Mouse (Mus musculus) embryonic facial prominence, embryonic 13.5 days (tissue): ENCODE data around the gene Med16. TPM values are rescaled to one million over a fixed set of nuclear protein-coding genes. Genes with fewer than 3 reads are reported as not detected.

Experiments used
- ATAC-seq: fragments of 200-750 bp; cut with Nextera tagmentation; 2 replicates; pipeline ENCODE4 v1.8.0; 2017; ENCODE audit warnings: low read depth; ENCODE audit not compliant: insufficient number of reproducible peaks, insufficient read depth, low FRiP score, low TSS enrichment
- H3K27ac ChIP-seq: fragments of 300-500 bp; sonication (generic); 2 replicates; pipeline ENCODE4 v1.5.1; 2015; ENCODE audit warnings: moderate library complexity, mild to moderate bottlenecking, inconsistent platforms
- H3K27me3 ChIP-seq: fragments of 300-500 bp; sonication (generic); 2 replicates; pipeline ENCODE4 v1.6.1; 2015; ENCODE audit warnings: mild to moderate bottlenecking, inconsistent platforms
- H3K36me3 ChIP-seq: fragments of 300-500 bp; sonication (generic); 2 replicates; pipeline ENCODE4 v1.6.1; 2015; ENCODE audit warnings: mild to moderate bottlenecking, inconsistent platforms
- H3K4me1 ChIP-seq: fragments of 300-500 bp; sonication (generic); 2 replicates; pipeline ENCODE4 v1.6.1; 2015; ENCODE audit warnings: inconsistent platforms
- H3K4me2 ChIP-seq: fragments of 300-500 bp; sonication (generic); 2 replicates; pipeline ENCODE4 v1.6.1; 2015; ENCODE audit warnings: moderate library complexity, mild to moderate bottlenecking, inconsistent platforms
- H3K4me3 ChIP-seq: fragments of 300-500 bp; sonication (generic); 2 replicates; pipeline ENCODE4 v1.5.1; 2015; ENCODE audit warnings: mild to moderate bottlenecking, inconsistent platforms
- H3K9ac ChIP-seq: fragments of 300-500 bp; sonication (generic); 2 replicates; pipeline ENCODE4 v1.6.1; 2015; ENCODE audit warnings: mild to moderate bottlenecking, inconsistent platforms
- H3K9me3 ChIP-seq: fragments of 300-500 bp; sonication (generic); 2 replicates; pipeline ENCODE4 v1.6.1; 2016; ENCODE audit warnings: inconsistent platforms
- WGBS: fragments of 180-500 bp; shearing (Covaris S2); methylation state at CpG from one replicate; pipeline ENCODE4 v1.1.7; 2015; ENCODE audit warnings: mixed read lengths; 5-methylcytosine and 5-hydroxymethylcytosine counted together
- polyA plus RNA-seq: library from polyadenylated mRNA; unstranded; fragments of >200 nt; fragmentation: Nextera tagmentation; extraction: Ambion mirVana; gene quantifications from 2 replicates; pipeline ENCODE4 v1.2.1, GENCODE M21; 2015

Med16 gene
- polyA plus RNA-seq, 1 experiment from 2014 or later, result 49.3 TPM

DNA sequence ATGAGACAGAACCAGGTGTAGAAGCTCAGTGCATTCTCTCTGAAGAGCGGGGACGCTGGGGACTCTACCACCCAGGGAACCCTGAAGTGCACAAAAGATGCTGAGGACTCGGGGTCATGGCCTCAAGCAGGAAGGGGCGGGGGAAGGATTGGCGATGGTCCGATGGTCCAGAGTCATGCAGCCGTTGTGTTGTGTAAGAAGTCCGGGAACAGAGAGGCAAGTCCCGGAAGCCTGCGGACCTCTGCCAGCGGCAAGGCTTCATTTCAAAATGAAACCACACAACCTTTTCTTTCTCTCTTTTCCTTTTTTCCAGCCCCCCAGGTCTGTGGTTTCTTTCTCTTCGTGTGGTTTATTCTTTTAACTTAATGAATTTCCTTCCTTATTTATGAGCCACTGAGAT is 31.0 kb downstream of the Med16 start:
- H3K9me3 ChIP-seq, result no peaks in the 10 kb centered on the region
- no peak overlapping the region for H3K4me2 ChIP-seq
- H3K27ac ChIP-seq, result no peak overlapping the region
- WGBS, result 37% methylated on average over 12 of the region's 12 CpGs
- H3K36me3 ChIP-seq, result no peaks in the 10 kb centered on the region
- peaks cover 8% of the 10 kb centered on the region for H3K27me3 ChIP-seq
- ATAC-seq, result no peak
- no peak overlapping the region for H3K9ac ChIP-seq
- no peak overlapping the region for H3K4me3 ChIP-seq
- H3K4me1 ChIP-seq, result peaks cover 35% of the 10 kb centered on the region

DNA sequence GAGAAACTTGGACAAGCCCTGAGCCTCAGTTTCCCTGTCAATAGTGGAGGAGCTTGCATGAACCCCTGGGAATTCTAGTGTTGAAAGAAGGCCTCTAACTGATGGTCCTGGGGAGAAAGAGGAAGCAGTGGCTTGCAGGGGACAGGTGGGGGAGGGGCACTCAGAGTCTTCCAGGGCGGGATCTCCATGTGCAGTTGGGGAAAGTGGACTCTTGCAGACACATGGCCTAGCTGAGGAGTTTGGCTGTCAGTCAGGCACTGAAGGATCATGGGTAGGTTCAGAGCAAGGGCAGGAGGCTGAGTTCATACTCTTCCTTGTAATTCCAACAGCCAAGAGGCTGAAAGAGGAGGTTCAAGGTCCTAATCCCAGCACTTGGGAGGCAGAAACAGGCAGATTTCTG is 31.5 kb downstream of the Med16 start:
- peaks cover 33% of the 10 kb centered on the region for H3K4me1 ChIP-seq
- H3K4me2 ChIP-seq, result no peak overlapping the region
- H3K4me3 ChIP-seq, result no peak overlapping the region
- H3K9me3 ChIP-seq, result no peaks in the 10 kb centered on the region
- no peak overlapping the region for H3K27ac ChIP-seq
- H3K9ac ChIP-seq, result no peak overlapping the region
- no peaks in the 10 kb centered on the region for H3K36me3 ChIP-seq
- WGBS, result 43% methylated on average over 1 of the region's 1 CpGs
- no peak for ATAC-seq
- H3K27me3 ChIP-seq, result peaks cover 2% of the 10 kb centered on the region

GRCm38 (mm10) chr10:79874290-79874862 is 34.3 kb downstream of the Med16 start, which contains the start of the genes Prtn3 and Plppr3:
Gene Prtn3 (plus strand): TSS chr10:79874476.
Gene Plppr3 (minus strand): TSS chr10:79874634.
- H3K4me3 ChIP-seq, result peak within 1 kb of the TSS; percentile 79
- under 1% methylated on average over 44 of the region's 57 CpGs for WGBS
- no peaks in the 10 kb centered on the region for H3K9me3 ChIP-seq
- H3K4me2 ChIP-seq, result peak within 1 kb of the TSS; percentile 75
- H3K27me3 ChIP-seq, result no peaks in the 10 kb centered on the region
- ATAC-seq, result peak; percentile 84
- H3K9ac ChIP-seq, result peak within 1 kb of the TSS; percentile 93
- peak within 1 kb of the TSS; percentile 83 for H3K27ac ChIP-seq
- peaks cover 27% of the 10 kb centered on the region for H3K4me1 ChIP-seq
- peaks cover 24% of the 10 kb centered on the region for H3K36me3 ChIP-seq

DNA sequence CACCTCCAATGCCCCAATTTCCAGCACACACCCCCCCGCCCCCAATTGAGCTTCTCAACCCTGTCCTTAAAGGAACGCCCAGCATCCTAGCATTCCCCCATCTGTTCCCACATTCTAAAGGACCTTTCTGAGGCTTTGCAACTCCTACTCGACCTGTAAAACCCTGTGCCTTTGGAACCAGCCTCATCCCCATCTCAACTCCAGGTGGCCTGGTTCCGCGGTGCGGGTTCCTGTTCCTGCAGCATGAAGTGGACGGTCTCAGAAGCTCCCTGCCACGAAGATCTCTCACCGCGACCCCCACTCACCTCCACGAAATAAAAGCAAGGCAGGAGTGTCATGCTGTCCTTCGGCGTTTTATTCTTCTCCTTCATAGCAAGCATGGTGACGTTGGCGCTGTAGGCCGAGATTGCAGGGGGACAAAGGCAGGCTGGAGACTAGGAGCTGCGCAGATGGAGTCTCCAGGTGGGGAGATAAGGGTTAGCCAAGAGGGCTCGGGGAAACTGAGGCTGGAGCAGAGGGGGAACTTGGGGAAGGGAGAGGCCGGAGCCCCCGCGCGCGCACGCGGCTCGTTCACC is 34.9 kb downstream of the Med16 start:
- Histone ChIP-seq H3K27ac (peak overlapping the region; percentile 83), H3K9me3 (no peaks in the 10 kb centered on the region), H3K9ac (peak overlapping the region; percentile 93), H3K36me3 (peaks cover 30% of the 10 kb centered on the region), H3K4me3 (peak overlapping the region; percentile 79), H3K4me1 (peaks cover 27% of the 10 kb centered on the region), H3K4me2 (peak overlapping the region; percentile 75), H3K27me3 (no peaks in the 10 kb centered on the region)
- no peak for ATAC-seq
- 2% methylated on average over 26 of the region's 26 CpGs for WGBS

- 3% methylated on average over 6 of the region's 6 CpGs for WGBS
- no peak for ATAC-seq
- peak overlapping the region; percentile 83 for H3K27ac ChIP-seq
- H3K4me2 ChIP-seq, result peak overlapping the region; percentile 75
- H3K27me3 ChIP-seq, result no peaks in the 10 kb centered on the region
- H3K9ac ChIP-seq, result peak overlapping the region; percentile 93
- peaks cover 33% of the 10 kb centered on the region for H3K36me3 ChIP-seq
- H3K9me3 ChIP-seq, result no peaks in the 10 kb centered on the region
- peak overlapping the region; percentile 79 for H3K4me3 ChIP-seq
- H3K4me1 ChIP-seq, result peaks cover 27% of the 10 kb centered on the region
These were observed 35.4 kb downstream of the Med16 start for GRCm38 (mm10) chr10:79873313-79873712.

- peaks cover 33% of the 10 kb centered on the region for H3K36me3 ChIP-seq
- peak overlapping the region; percentile 79 for H3K4me3 ChIP-seq
- no peaks in the 10 kb centered on the region for H3K9me3 ChIP-seq
- H3K4me1 ChIP-seq, result peaks cover 27% of the 10 kb centered on the region
- H3K27me3 ChIP-seq, result no peaks in the 10 kb centered on the region
- H3K9ac ChIP-seq, result peak overlapping the region; percentile 93
- H3K27ac ChIP-seq, result peak overlapping the region; percentile 83; the same call in 1 of the 2 replicates
- WGBS, result 36% methylated on average over 3 of the region's 3 CpGs
- no peak for ATAC-seq
- H3K4me2 ChIP-seq, result peak overlapping the region; percentile 75
These were observed 35.9 kb downstream of the Med16 start for GRCm38 (mm10) chr10:79872862-79873261.

DNA sequence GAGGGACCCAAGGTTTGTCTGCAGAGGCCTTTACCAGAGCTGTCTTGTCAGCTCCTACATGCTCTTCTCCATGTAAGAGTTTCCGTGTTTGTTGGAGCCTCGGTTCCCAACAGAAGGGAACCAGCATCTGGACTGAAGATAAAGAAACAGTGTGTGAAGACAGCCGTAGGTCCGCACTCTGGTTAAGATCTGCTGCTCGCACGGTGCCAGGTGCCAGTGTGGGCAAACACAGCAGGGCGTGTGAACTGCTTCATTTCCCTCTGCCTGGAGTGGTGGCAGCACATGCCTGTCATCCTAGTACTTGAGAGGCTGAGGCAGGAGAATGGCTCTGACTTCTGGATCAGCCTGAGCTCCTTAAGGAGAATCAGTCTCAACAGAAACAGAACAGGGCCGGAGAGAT is 36.9 kb downstream of the Med16 start:
- Histone ChIP-seq H3K4me3 (no peak overlapping the region), H3K27ac (no peak overlapping the region), H3K27me3 (no peaks in the 10 kb centered on the region), H3K9me3 (no peaks in the 10 kb centered on the region), H3K4me2 (no peak overlapping the region), H3K9ac (0 out of 2 replicates have a peak overlapping the region, but pooled peaks have one; percentile 11), H3K4me1 (peaks cover 23% of the 10 kb centered on the region), H3K36me3 (peaks cover 40% of the 10 kb centered on the region)
- ATAC-seq, result no peak
- WGBS, result 96% methylated on average over 8 of the region's 8 CpGs

- Histone ChIP-seq H3K27ac (no peak overlapping the region), H3K4me1 (peaks cover 10% of the 10 kb centered on the region; the same call in 1 of the 2 replicates), H3K9me3 (no peaks in the 10 kb centered on the region), H3K4me3 (0 out of 2 replicates have a peak overlapping the region, but pooled peaks have one; percentile 1), H3K9ac (no peak overlapping the region), H3K4me2 (no peak overlapping the region), H3K36me3 (peaks cover 84% of the 10 kb centered on the region), H3K27me3 (no peaks in the 10 kb centered on the region)
- WGBS, result 83% methylated on average over 11 of the region's 11 CpGs
- ATAC-seq, result no peak
These were observed 42.1 kb downstream of the Med16 start for GRCm38 (mm10) chr10:79866601-79867000.

- Histone ChIP-seq H3K27ac (peak overlapping the region; percentile 11; the same call in 1 of the 2 replicates), H3K9ac (peak overlapping the region; percentile 27; the same call in 1 of the 2 replicates), H3K4me1 (peaks cover 13% of the 10 kb centered on the region), H3K9me3 (no peaks in the 10 kb centered on the region), H3K4me2 (no peak overlapping the region), H3K27me3 (no peaks in the 10 kb centered on the region), H3K4me3 (0 out of 2 replicates have a peak overlapping the region, but pooled peaks have one; percentile 1), H3K36me3 (peaks cover 84% of the 10 kb centered on the region)
- ATAC-seq, result no peak
- WGBS, result 71% methylated on average over 19 of the region's 19 CpGs
These were observed 42.9 kb downstream of the Med16 start for GRCm38 (mm10) chr10:79865801-79866295.

- H3K4me2 ChIP-seq, result no peak overlapping the region
- peaks cover 86% of the 10 kb centered on the region for H3K36me3 ChIP-seq
- H3K27ac ChIP-seq, result peak overlapping the region; percentile 69; the same call in 1 of the 2 replicates
- H3K9ac ChIP-seq, result no peak overlapping the region; the same call in 1 of the 2 replicates
- 68% methylated on average over 12 of the region's 12 CpGs for WGBS
- no peaks in the 10 kb centered on the region for H3K9me3 ChIP-seq
- 0 out of 2 replicates have a peak overlapping the region, but pooled peaks have one; percentile 1 for H3K4me3 ChIP-seq
- ATAC-seq, result 0 out of 2 replicates have a peak, but pooled peaks have one; percentile 11
- peaks cover 19% of the 10 kb centered on the region for H3K4me1 ChIP-seq
- no peaks in the 10 kb centered on the region for H3K27me3 ChIP-seq
These were observed 43.5 kb downstream of the Med16 start for GRCm38 (mm10) chr10:79865189-79865601.

DNA sequence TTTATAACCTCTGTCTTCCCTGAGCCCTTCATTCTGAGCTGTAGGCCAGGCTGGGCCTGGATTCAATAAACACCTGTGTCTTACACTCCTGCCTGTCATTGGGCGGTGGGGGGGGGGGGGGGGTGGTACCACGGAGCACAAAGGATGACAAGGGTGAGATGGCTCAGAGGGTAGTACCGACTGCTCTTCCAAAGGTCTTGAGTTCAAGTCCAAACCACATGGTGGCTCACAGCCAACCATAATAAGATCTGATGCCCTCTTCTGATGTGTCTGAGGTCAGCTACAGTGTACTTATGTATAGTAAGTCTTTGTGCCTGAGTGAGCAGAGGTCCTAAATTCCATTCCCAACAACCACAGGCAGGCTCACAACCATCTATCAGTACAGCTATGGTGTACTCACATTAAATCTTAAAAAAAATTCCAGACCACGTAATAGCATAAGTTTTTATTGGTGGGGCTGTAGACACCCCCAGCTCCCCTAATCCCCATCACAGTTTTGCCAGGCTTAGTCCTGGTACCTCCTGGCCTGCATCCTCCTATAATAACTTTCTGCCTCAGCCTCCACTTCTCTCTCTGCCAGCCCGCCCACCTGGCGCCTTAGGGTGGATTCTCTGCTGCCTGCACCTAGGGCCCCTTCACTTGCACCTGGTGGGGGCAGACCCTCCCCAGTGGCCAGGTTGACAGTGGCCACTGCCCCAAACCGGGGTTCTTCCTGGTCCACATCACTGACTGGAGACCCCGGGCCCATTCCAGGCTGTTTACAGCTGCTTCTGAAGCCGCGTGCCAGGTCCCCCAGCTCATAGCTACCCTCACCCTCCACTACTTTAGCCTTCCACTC is 44.2 kb downstream of the Med16 start:
- peaks cover 87% of the 10 kb centered on the region for H3K36me3 ChIP-seq
- no peaks in the 10 kb centered on the region for H3K27me3 ChIP-seq
- no peak for ATAC-seq
- peak overlapping the region; percentile 69; the same call in 1 of the 2 replicates for H3K27ac ChIP-seq
- no peak overlapping the region for H3K9ac ChIP-seq
- no peak overlapping the region for H3K4me2 ChIP-seq
- 46% methylated on average over 10 of the region's 10 CpGs for WGBS
- peaks cover 21% of the 10 kb centered on the region for H3K4me1 ChIP-seq
- no peaks in the 10 kb centered on the region for H3K9me3 ChIP-seq
- no peak overlapping the region for H3K4me3 ChIP-seq
